Mouse (Mus musculus): Measurements from ENCODE around the gene Sema3d.

GRCm38 (mm10) chr5:12584886-12585285 is 201.7 kb downstream of the Sema3d start:
- TF ChIP-seq CTCF (IDR thresholded peaks at IDR 0.05; ENCODE audit: borderline replicate concordance, insufficient read depth, low read length) (no peak), POLR2A (IDR thresholded peaks at IDR 0.05; ENCODE audit: low read depth, low read length) (no peak)

Measured in embryonic fibroblast, embryonic 13.5 days (primary cell).